Mouse (Mus musculus): Measurements from ENCODE around the gene Fbxl2.

GRCm38 (mm10) chr9:113973857-113974256 lies 72.1 kb downstream of the Fbxl2 start:
- TF ChIP-seq ZC3H11A (IDR thresholded peaks at IDR 0.05; ENCODE audit: borderline replicate concordance, low read depth, low read length) (no peak), ZNF384 (IDR thresholded peaks at IDR 0.05; ENCODE audit: low read depth, low read length) (no peak), CHD2 (IDR thresholded peaks at IDR 0.05; ENCODE audit: low read depth, low read length) (no peak), HCFC1 (IDR thresholded peaks at IDR 0.05; ENCODE audit: borderline replicate concordance, insufficient read depth, low read length) (no peak)

All from ES-E14 (cell line).